Mouse (Mus musculus): ENCODE measurements around the gene Vmn1r111. TPM values are rescaled to one million over a fixed set of nuclear protein-coding genes. Genes with fewer than 3 reads are reported as not detected.

Vmn1r111 gene
- polyA plus RNA-seq (2012; rRNA removed), result not detected in 2 replicates

GRCm38 (mm10) chr7:20703116-20703515 is at the start of gene Vmn1r111:
Gene Vmn1r111 (minus strand): TSS chr7:20703216.

GRCm38 (mm10) chr7:20730524-20730923 is 27.5 kb upstream of the Vmn1r111 start, which contains the start of gene Gm10668:
Gene Gm10668 (minus strand): TSS chr7:20730624.

GRCm38 (mm10) chr7:20668618-20669017 is 34.4 kb downstream of the Vmn1r111 start, which contains the start of gene Vmn1r107:
Gene Vmn1r107 (plus strand): TSS chr7:20668918.

Other genes with a start within 250 kb of the Vmn1r111 start
- gene Gm10670, start 228.3 kb downstream of the Vmn1r111 start, polyA plus RNA-seq (2012; rRNA removed), result not detected in 2 replicates
- not detected in 2 replicates for gene Vmn1r103, start 192.7 kb downstream of the Vmn1r111 start, polyA plus RNA-seq (2012; rRNA removed)
- not detected in 2 replicates for gene Vmn1r104, start 169.4 kb downstream of the Vmn1r111 start, polyA plus RNA-seq (2012; rRNA removed)
- gene Gm5726, start 157.5 kb downstream of the Vmn1r111 start, polyA plus RNA-seq (2012; rRNA removed), result not detected in 2 replicates
- gene Gm4141, start 127.0 kb downstream of the Vmn1r111 start, polyA plus RNA-seq (2012; rRNA removed), result not detected in 2 replicates
- not detected in 2 replicates for gene Gm4513, start 104.2 kb downstream of the Vmn1r111 start, polyA plus RNA-seq (2012; rRNA removed)
- gene Vmn1r107, start 34.3 kb downstream of the Vmn1r111 start, polyA plus RNA-seq (2012; rRNA removed), result not detected in 2 replicates
- gene Gm10668, start 27.4 kb upstream of the Vmn1r111 start, polyA plus RNA-seq (2012; rRNA removed), result not detected in 2 replicates
- gene Vmn1r112, start 68.0 kb upstream of the Vmn1r111 start, polyA plus RNA-seq (2012; rRNA removed), result not detected in 2 replicates
- not detected in 2 replicates for gene Vmn1r113, start 84.1 kb upstream of the Vmn1r111 start, polyA plus RNA-seq (2012; rRNA removed)
- not detected in 2 replicates for gene Vmn1r114, start 109.0 kb upstream of the Vmn1r111 start, polyA plus RNA-seq (2012; rRNA removed)
- not detected in 2 replicates for gene Vmn1r115, start 141.8 kb upstream of the Vmn1r111 start, polyA plus RNA-seq (2012; rRNA removed)
- gene Vmn1r116, start 169.0 kb upstream of the Vmn1r111 start, polyA plus RNA-seq (2012; rRNA removed), result not detected in 2 replicates
- not detected in 2 replicates for gene Vmn1r117, start 180.9 kb upstream of the Vmn1r111 start, polyA plus RNA-seq (2012; rRNA removed)
- not detected in 2 replicates for gene Vmn1r118, start 209.1 kb upstream of the Vmn1r111 start, polyA plus RNA-seq (2012; rRNA removed)